Mouse (Mus musculus): ENCODE measurements at regions not wholly inside any gene's neighbourhood (a gene's known extent, or its start where the extent isn't known, plus 50 kb on each side); places are given as distances from the start of the nearest gene placed in this dataset.

GRCm38 (mm10) chr14:9435136-9435535 is 769.1 kb upstream of the 4930452B06Rik start:
- TF ChIP-seq CTCF (IDR thresholded peaks at IDR 0.05; ENCODE audit: low read depth) (no peak), EP300 (IDR thresholded peaks at IDR 0.05; ENCODE audit: low read depth) (no peak)
